Mouse (Mus musculus): Measurements from ENCODE around the gene Hmga1. TPM values are rescaled to one million over a fixed set of nuclear protein-coding genes. Genes with fewer than 3 reads are reported as not detected.
A peak's percentile ranks its signal among the peaks of the same experiment; 100 is the strongest.

Hmga1 gene
- polyA plus RNA-seq, 1 experiment from 2014 or later: 196 TPM

DNA sequence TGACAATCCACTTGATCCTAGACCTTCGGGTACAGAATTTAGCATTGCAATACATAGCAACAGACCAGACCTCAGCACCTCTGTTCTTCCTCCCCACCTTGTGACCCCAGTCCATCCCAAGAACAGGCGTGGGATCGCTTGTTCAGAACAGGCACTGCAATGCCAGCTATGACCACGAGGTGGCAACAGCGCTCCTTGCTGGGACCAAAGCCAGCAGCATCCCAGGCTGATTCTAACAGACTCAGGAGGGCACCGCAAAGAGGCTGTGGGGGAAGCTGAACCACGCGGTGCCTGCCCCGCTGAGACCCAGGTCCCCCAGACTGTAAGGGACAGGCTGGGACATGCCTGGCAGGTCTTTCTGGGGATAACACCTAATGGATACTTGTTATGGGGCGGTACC is 21.6 kb upstream of the Hmga1 start:
- WGBS: 5% methylated on average over 10 of the region's 10 CpGs

DNA sequence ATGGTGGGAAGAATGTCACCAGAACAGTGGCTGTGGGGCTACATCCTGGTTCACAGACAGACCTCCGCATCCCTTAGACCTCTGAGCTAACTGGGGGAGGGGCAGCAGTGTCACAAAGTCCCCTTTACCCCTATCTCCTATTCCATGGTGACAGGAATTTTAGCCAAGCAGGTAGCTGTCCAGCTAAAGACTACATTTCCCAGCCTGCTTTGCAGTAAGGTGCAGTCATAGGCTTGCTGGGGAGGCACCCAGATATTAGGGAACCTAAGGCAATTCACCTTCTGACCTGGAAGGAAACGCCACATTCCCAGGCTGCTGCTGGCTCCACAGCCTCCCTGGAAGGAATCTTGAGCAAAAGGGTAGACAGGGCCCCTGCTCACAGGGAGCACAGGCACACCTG is 15.0 kb upstream of the Hmga1 start:
- no peak for ATAC-seq (ENCODE audit: low FRiP score, low read depth)

More for the DNA sequence above, 21.6 kb upstream of the Hmga1 start:
- no peak overlapping the region for H3K4me2 ChIP-seq (replicated peaks)
- H3K4me1 ChIP-seq: no peaks in the 10 kb centered on the region
- no peaks in the 10 kb centered on the region for H3K27me3 ChIP-seq (replicated peaks)
- peak; percentile 65 for ATAC-seq (ENCODE audit: low FRiP score, low read depth)
- no peak overlapping the region for H3K4me3 ChIP-seq
- H3K9ac ChIP-seq: no peak overlapping the region
- no peaks in the 10 kb centered on the region for H3K9me3 ChIP-seq
- no peaks in the 10 kb centered on the region for H3K36me3 ChIP-seq
- no peak overlapping the region for H3K27ac ChIP-seq

DNA sequence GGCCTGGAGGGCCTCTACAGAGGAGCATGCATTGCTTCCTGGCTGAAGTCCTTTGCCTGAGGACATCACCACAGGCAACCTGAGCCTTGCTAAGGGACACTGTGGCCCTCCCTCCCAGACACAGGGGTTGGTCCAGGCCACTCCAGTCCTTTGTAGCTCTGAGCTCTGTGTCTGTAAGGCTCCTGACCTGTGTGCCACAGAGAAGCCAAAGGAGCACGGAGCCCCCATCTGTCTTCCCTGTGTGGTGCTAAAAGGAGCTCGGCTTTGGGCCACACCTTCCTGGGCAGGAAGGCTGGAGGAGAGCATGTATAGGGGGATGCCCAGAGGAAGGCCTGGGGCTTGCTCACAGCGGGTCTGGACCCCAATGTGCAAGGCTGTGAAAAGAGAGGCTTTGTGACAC is 14.3 kb upstream of the Hmga1 start:
- H3K9ac ChIP-seq: no peak overlapping the region
- ATAC-seq (ENCODE audit: low FRiP score, low read depth): no peak
- no peaks in the 10 kb centered on the region for H3K9me3 ChIP-seq
- 81% methylated on average over 3 of the region's 3 CpGs for WGBS
- no peaks in the 10 kb centered on the region for H3K4me1 ChIP-seq
- no peak overlapping the region for H3K4me2 ChIP-seq (replicated peaks)
- no peaks in the 10 kb centered on the region for H3K36me3 ChIP-seq
- no peaks in the 10 kb centered on the region for H3K27me3 ChIP-seq (replicated peaks)
- no peak overlapping the region for H3K27ac ChIP-seq
- H3K4me3 ChIP-seq: no peak overlapping the region

More for the DNA sequence above, 15.0 kb upstream of the Hmga1 start:
- H3K9me3 ChIP-seq: no peaks in the 10 kb centered on the region
- WGBS: 68% methylated on average over 2 of the region's 2 CpGs
- H3K36me3 ChIP-seq: no peaks in the 10 kb centered on the region
- H3K4me3 ChIP-seq: no peak overlapping the region
- H3K27ac ChIP-seq: no peak overlapping the region
- no peaks in the 10 kb centered on the region for H3K4me1 ChIP-seq
- no peak overlapping the region for H3K9ac ChIP-seq
- no peak overlapping the region for H3K4me2 ChIP-seq (replicated peaks)
- H3K27me3 ChIP-seq (replicated peaks): no peaks in the 10 kb centered on the region

DNA sequence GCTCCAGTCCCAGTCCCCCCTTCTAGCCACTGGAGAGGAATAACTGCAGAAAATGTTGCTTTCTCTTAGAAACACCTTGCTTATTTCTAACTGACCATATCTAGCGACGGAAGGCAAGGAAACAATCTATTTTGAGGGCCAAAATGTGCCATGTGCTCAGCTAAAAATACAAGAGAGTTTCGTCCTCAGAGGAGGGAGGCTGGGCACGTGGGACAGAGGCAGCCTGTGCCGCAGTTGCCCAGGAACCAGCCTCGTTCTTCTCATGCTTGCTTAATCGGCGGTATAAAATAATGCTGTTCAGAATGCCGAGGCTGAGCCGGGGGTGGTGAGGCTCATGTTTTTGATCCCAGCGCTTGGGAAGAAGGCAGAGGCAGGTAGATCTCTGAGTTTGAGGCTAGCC is 11.7 kb upstream of the Hmga1 start:
- H3K9ac ChIP-seq: no peak overlapping the region
- H3K9me3 ChIP-seq: no peaks in the 10 kb centered on the region
- H3K4me1 ChIP-seq: peaks cover 11% of the 10 kb centered on the region
- H3K27me3 ChIP-seq (replicated peaks): no peaks in the 10 kb centered on the region
- no peak overlapping the region for H3K4me3 ChIP-seq
- no peak overlapping the region for H3K27ac ChIP-seq
- WGBS: 85% methylated on average over 11 of the region's 11 CpGs
- no peak for ATAC-seq (ENCODE audit: low FRiP score, low read depth)
- H3K4me2 ChIP-seq (replicated peaks): no peak overlapping the region
- H3K36me3 ChIP-seq: no peaks in the 10 kb centered on the region

DNA sequence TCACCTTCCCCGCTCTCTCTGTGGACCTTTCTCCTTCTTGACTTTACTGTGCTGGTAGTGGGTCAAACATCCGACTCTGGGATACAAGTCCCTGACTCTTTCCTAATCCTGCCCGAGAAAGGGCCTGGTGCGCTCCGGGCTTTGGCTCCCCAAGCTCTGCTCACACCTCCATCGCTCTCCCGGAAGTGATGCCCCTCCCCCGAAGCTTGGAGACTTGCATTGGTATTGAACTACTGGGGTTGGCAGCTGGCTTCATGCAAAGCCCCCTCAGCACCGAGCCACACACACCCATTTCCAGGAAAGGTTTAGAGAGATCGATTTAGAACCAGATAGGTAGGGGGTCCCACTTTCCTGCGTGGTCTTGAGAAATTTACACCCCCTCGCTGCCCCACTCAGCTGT is 10.3 kb upstream of the Hmga1 start:
- 51% methylated on average over 12 of the region's 12 CpGs for WGBS
- H3K9me3 ChIP-seq: no peaks in the 10 kb centered on the region
- H3K4me3 ChIP-seq: no peak overlapping the region
- no peaks in the 10 kb centered on the region for H3K27me3 ChIP-seq (replicated peaks)
- no peak overlapping the region for H3K4me2 ChIP-seq (replicated peaks)
- no peak overlapping the region for H3K27ac ChIP-seq
- no peaks in the 10 kb centered on the region for H3K36me3 ChIP-seq
- H3K4me1 ChIP-seq: peaks cover 15% of the 10 kb centered on the region
- ATAC-seq (ENCODE audit: low FRiP score, low read depth): no peak
- H3K9ac ChIP-seq: no peak overlapping the region

DNA sequence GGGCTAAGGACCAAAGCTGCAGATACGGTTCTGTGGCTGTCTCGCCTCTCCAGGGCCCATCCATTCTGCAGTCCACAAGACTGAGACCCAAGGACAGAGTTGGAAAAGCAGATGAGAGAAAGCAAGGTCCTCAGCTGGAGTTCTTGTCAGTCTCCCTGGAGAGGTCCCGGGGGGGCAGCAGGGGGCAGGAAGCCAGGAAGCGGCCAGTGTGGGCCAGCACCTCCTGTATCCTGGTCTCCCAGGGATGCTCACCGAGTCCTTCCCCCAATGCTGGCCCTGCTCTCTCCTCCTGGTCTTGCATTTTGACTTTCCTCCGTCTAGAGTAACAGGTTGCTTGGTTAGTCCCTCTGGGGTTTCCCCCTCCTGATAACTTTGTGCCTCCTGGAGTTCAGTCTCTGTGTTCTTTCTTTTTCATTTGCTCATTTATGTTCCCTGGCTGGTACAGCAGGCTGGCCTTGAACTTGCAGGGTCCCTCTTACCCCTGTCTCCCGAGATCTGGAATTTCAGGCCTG is 9.7 kb upstream of the Hmga1 start:
- no peak overlapping the region for H3K9ac ChIP-seq
- H3K27me3 ChIP-seq (replicated peaks): no peaks in the 10 kb centered on the region
- WGBS: 69% methylated on average over 7 of the region's 7 CpGs
- no peak overlapping the region for H3K4me3 ChIP-seq
- no peaks in the 10 kb centered on the region for H3K9me3 ChIP-seq
- H3K36me3 ChIP-seq: no peaks in the 10 kb centered on the region
- peaks cover 15% of the 10 kb centered on the region for H3K4me1 ChIP-seq
- H3K4me2 ChIP-seq (replicated peaks): no peak overlapping the region
- H3K27ac ChIP-seq: no peak overlapping the region
- ATAC-seq (ENCODE audit: low FRiP score, low read depth): no peak

DNA sequence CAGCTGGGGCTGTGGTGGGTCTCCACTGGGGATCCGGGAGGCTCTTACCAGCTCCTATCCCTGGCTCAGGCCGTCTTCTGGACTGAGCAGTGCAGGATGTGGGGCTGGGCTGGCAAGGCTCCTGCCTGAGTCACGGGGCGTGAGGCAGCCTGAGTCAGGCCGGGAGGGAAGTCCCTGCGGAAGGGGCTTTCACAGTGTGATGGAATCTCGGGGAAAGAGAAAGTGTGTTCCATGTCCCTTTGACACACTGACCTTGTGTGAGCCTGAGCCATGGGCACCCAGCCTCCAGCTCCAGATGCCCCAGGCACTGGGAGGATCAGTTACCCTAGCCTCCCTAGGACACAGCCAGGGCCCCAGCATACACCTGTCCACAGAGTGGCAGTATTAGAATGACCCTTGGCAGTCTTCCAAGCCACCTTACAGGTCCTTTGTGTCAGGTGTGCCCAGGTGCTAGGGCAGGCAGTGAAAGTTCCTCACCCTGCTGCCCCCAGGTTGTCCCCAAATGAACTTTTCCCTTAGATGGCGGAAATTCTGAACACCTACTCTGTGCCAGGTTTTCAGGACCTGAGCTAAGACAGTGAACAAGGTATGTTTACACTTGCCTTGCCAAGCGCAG is 8.9 kb upstream of the Hmga1 start:
- 85% methylated on average over 9 of the region's 9 CpGs for WGBS
- H3K4me1 ChIP-seq: peaks cover 15% of the 10 kb centered on the region
- no peaks in the 10 kb centered on the region for H3K36me3 ChIP-seq
- no peak overlapping the region for H3K27ac ChIP-seq
- no peaks in the 10 kb centered on the region for H3K9me3 ChIP-seq
- no peak overlapping the region for H3K4me3 ChIP-seq
- ATAC-seq (ENCODE audit: low FRiP score, low read depth): no peak
- no peaks in the 10 kb centered on the region for H3K27me3 ChIP-seq (replicated peaks)
- no peak overlapping the region for H3K9ac ChIP-seq
- H3K4me2 ChIP-seq (replicated peaks): no peak overlapping the region

DNA sequence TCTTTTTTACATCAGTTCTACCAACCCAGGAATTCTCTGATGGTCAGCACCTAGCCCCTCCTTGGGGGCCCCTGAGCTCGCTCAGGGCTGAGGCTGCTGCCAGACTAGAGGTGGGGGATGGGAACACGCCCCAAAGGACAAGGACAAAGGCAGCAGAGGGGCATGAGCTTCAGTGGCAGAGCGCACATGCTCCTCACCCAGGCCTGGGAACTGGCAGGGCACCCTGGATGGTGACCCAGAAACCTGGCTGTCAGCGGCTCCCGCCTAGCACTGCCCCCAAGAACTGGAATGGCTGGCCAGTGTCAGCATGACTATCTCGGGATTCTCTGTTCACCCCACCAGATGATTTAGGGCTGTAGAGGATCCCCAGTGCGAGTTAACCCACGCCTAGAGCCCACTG is 7.1 kb upstream of the Hmga1 start:
- Histone ChIP-seq H3K9me3 (no peaks in the 10 kb centered on the region), H3K27ac (no peak overlapping the region), H3K4me2 (replicated peaks) (0 out of 2 replicates have a peak overlapping the region, but pooled peaks have one; percentile 10), H3K4me3 (no peak overlapping the region), H3K27me3 (replicated peaks) (no peaks in the 10 kb centered on the region), H3K36me3 (no peaks in the 10 kb centered on the region), H3K9ac (no peak overlapping the region; the same call in 1 of the 2 replicates), H3K4me1 (peaks cover 15% of the 10 kb centered on the region)
- 41% methylated on average over 8 of the region's 8 CpGs for WGBS
- ATAC-seq (ENCODE audit: low FRiP score, low read depth): no peak

DNA sequence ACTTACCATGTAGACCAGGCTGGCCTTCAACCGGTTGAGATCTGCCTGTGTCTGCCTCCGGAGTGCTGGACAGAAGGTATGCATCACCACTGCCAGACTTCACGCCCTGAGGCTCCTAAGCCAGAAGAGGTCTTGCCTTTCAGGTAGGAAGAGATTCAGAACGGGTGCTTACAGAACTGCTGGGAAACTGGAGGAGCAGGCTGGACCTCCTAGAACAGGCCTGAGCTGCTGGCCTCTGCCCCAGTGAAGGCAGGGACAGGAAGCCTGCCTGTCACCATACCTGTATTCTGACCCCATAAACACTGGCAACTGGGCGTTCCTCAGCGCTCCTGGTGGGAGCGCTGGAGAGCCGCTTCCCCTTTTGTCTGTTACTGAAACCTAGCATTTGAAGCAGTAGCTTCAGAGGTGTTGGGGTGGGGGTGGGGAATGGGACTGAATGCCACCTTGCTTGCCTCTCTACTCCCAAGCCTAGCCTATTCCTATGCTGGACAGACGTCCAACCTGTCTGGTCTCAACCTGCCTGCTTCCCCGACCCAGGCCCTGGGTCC is 4.8 kb upstream of the Hmga1 start:
- Histone ChIP-seq H3K4me1 (peaks cover 31% of the 10 kb centered on the region), H3K4me2 (replicated peaks) (no peak overlapping the region), H3K9me3 (no peaks in the 10 kb centered on the region), H3K9ac (no peak overlapping the region), H3K27me3 (replicated peaks) (no peaks in the 10 kb centered on the region), H3K4me3 (no peak overlapping the region), H3K36me3 (no peaks in the 10 kb centered on the region), H3K27ac (no peak overlapping the region)
- 63% methylated on average over 10 of the region's 10 CpGs for WGBS
- no peak for ATAC-seq (ENCODE audit: low FRiP score, low read depth)

DNA sequence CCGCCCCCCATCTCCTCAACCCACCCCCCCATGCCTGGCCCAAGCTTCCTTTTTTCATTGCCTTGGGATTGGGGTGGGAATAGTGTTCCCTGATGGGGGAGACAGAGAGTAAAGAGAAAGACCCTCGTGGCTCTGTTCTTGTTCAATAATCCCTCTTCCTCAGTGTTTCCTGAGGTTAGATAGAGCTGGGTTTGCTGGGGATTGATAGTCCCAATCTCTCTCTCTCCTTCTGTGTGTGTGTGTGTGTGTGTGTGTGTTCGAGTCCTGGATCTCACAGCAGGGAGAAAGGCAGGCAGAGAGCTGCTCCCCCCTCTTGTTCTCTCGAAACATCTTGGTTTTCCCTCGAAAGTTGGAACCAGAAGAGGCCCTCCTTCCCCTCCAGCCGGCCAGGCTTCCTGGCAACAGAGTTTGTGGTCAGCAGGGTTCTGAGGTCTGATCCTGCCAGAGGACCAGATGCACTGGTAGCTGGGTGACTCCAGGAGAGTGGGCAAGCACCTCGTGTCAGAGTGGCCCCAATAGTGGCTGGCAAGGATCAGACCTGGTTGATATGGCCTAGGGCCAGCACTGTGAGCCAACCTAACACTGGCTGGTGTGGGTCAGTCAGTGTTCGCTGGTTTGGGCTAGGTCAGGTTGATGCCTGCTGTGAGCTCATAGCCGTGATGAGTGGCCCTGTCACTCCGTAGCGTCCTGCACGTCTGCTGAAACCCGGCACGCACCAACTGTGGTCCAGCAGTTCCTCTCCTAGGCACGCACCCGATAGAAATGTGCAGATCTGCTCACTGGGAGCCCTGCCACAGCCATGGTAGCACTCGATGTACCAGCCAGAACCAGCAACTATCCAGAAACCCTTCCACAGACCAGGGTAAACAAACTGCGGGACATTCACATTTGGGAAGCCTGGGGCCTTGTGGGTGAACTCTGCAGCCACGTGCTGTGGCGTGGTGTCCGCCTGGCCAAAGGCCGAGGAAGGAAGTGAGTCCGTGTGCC is 3.8 kb upstream of the Hmga1 start:
- H3K4me2 ChIP-seq (replicated peaks): no peak overlapping the region
- H3K27ac ChIP-seq: no peak overlapping the region
- H3K27me3 ChIP-seq (replicated peaks): no peaks in the 10 kb centered on the region
- WGBS: 78% methylated on average over 23 of the region's 23 CpGs
- ATAC-seq (ENCODE audit: low FRiP score, low read depth): no peak
- peaks cover 33% of the 10 kb centered on the region for H3K4me1 ChIP-seq
- no peak overlapping the region for H3K4me3 ChIP-seq
- no peaks in the 10 kb centered on the region for H3K9me3 ChIP-seq
- H3K36me3 ChIP-seq: no peaks in the 10 kb centered on the region
- H3K9ac ChIP-seq: no peak overlapping the region

DNA sequence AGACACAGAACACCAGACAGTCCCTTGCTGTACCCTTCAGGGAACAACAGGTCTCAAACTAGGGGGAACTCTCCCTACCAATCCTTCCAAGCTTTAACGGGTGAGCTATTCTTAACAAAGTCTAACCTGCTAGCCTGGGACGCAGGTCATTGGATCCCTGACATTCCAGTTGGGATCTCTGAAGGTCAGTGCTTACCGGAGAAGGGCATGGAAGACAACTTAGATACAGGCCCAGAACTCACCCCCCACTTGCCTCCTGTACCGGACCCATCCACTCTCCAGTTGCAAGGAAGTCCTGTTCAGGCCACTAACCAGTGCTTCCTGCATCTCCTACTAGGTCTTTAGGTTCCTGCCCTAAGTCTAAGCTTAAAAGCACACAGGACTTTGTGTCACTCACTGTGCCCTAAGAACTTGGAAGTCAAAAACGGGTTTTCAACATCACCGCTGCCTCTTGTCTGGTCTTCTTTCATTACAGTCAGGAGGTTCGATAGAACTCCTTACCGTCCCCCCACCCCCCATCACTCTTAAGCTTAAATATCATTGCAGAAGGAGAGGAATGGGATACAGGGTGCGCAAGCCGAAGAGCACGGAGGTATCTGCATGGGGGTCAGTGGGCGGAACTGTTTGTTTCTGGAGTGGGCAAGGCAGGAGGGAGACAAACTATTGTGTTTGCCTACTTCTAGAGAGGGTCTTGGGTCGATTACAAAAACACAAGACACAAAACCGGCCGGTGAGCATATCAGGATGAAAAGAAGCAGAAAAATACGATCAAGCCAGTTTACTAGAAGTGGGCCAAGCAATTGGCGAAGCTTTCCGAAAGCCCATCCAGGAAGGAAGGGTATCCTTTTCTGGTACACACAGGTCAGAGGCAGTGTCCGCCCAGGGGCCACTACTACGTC is 2.0 kb upstream of the Hmga1 start:
- WGBS: 42% methylated on average over 20 of the region's 20 CpGs
- no peak for ATAC-seq (ENCODE audit: low FRiP score, low read depth)
- peak overlapping the region; percentile 92 for H3K4me2 ChIP-seq (replicated peaks)
- peak overlapping the region; percentile 61; the same call in 1 of the 2 replicates for H3K9ac ChIP-seq
- H3K9me3 ChIP-seq: no peaks in the 10 kb centered on the region
- no peaks in the 10 kb centered on the region for H3K27me3 ChIP-seq (replicated peaks)
- peak overlapping the region; percentile 91; the same call in 1 of the 2 replicates for H3K4me3 ChIP-seq
- peaks cover 43% of the 10 kb centered on the region for H3K4me1 ChIP-seq
- H3K27ac ChIP-seq: peak overlapping the region; percentile 70; the same call in 1 of the 2 replicates
- no peaks in the 10 kb centered on the region for H3K36me3 ChIP-seq

All from neural tube, embryonic 12.5 days (tissue).